Mouse (Mus musculus) CH12.LX (cell line): Measurements from ENCODE around the gene Arhgef18. TPM values are rescaled to one million over a fixed set of nuclear protein-coding genes. Genes with fewer than 3 reads are reported as not detected.
A peak's percentile ranks its signal among the peaks of the same experiment; 100 is the strongest.

Experiments used
- DNase-seq: peaks from one replicate; pipeline ENCODE4 v3.0.0-alpha.2; 2013; ENCODE audit errors: extremely low read depth
- H3K27ac ChIP-seq: 2 replicates; pipeline ENCODE4 v1.5.1; 2012; ENCODE audit warnings: low read depth, mild to moderate bottlenecking, control low read depth, moderate library complexity; ENCODE audit not compliant: insufficient read depth
- H3K27me3 ChIP-seq: replicated peaks from 2 replicates; pipeline ENCODE3; 2012; ENCODE audit warnings: inconsistent platforms
- H3K36me3 ChIP-seq, 2 experiments: replicated peaks in 1 of 2; 2 replicates each; pipeline versions ENCODE3 to v1.6.1; 2012; ENCODE audit warnings: inconsistent platforms in 1 of 2, low read length in 1 of 2, mild to moderate bottlenecking in 1 of 2, mixed read lengths in 1 of 2, moderate library complexity in 1 of 2; ENCODE audit not compliant: control insufficient read depth in 1 of 2, insufficient read depth in 1 of 2
- H3K4me1 ChIP-seq, 2 experiments: 2 replicates each; pipeline ENCODE4 v1.6.1; 2012; ENCODE audit warnings: inconsistent platforms in 1 of 2, moderate library complexity in 1 of 2; ENCODE audit not compliant: insufficient read depth in 2 of 2, control insufficient read depth in 1 of 2
- H3K4me2 ChIP-seq: 2 replicates; pipeline ENCODE4 v1.6.1; 2012; ENCODE audit warnings: low read depth, mild to moderate bottlenecking, control low read depth; ENCODE audit not compliant: poor library complexity, insufficient read depth, severe bottlenecking
- H3K4me3 ChIP-seq, 3 experiments: fragments of 150-350 bp in 1 of 3; sonication (generic) in 1 of 3; replicated peaks in 1 of 3; 2 replicates each; pipeline versions ENCODE3 to v1.5.1; 2011 to 2012; ENCODE audit warnings: low read depth in 2 of 3, low read length in 2 of 3, mild to moderate bottlenecking in 2 of 3, moderate library complexity in 2 of 3, control low read depth in 1 of 3, improper control_type of control experiment in 1 of 3, inconsistent platforms in 1 of 3, mixed read lengths in 1 of 3; ENCODE audit not compliant: poor library complexity in 1 of 3
- H3K79me2 ChIP-seq: replicated peaks from 2 replicates; pipeline ENCODE4 v1.6.1; 2012; ENCODE audit warnings: mild to moderate bottlenecking, moderate library complexity; ENCODE audit not compliant: control insufficient read depth, poor library complexity, insufficient read depth, severe bottlenecking; ENCODE audit errors: extremely low read depth
- H3K9ac ChIP-seq: 2 replicates; pipeline ENCODE4 v1.6.1; 2012; ENCODE audit warnings: low read depth, mild to moderate bottlenecking, control low read depth, moderate library complexity; ENCODE audit not compliant: insufficient read depth
- H3K9me3 ChIP-seq: replicated peaks from 2 replicates; pipeline ENCODE3; 2012; ENCODE audit warnings: low read length, inconsistent platforms, mixed read lengths
- BHLHE40 ChIP-seq: IDR thresholded peaks from 2 replicates; pipeline ENCODE4 v1.6.1; 2011; ENCODE audit warnings: mild to moderate bottlenecking, low read depth, low read length, improper control_type of control experiment
- CTCF ChIP-seq, 2 experiments: IDR thresholded peaks in 1 of 2; conservative IDR thresholded peaks in 1 of 2; 2 replicates each; pipeline ENCODE4 v1.5.1; 2011 to 2012; ENCODE audit warnings: low read depth in 2 of 2, low read length in 2 of 2, improper control_type of control experiment in 1 of 2, inconsistent platforms in 1 of 2, mild to moderate bottlenecking in 1 of 2, moderate library complexity in 1 of 2
- E2F4 ChIP-seq: IDR thresholded peaks from 2 replicates; pipeline ENCODE4 v1.6.1; 2011; ENCODE audit warnings: low read depth, low read length, improper control_type of control experiment; ENCODE audit not compliant: insufficient replicate concordance
- ELF1 ChIP-seq: IDR thresholded peaks from 2 replicates; pipeline ENCODE4 v1.6.1; 2014; ENCODE audit warnings: low read depth, mild to moderate bottlenecking, inconsistent platforms, low read length, improper control_type of control experiment
- EP300 ChIP-seq: IDR thresholded peaks from 2 replicates; pipeline ENCODE4 v1.6.1; 2011; ENCODE audit warnings: low read length, improper control_type of control experiment
- GABPA ChIP-seq: IDR thresholded peaks from 2 replicates; pipeline ENCODE4 v1.6.1; 2012; ENCODE audit warnings: low read depth, low read length, improper control_type of control experiment, inconsistent platforms; ENCODE audit not compliant: insufficient replicate concordance
- IRF4 ChIP-seq: IDR thresholded peaks from 2 replicates; pipeline ENCODE4 v1.6.1; 2014; ENCODE audit warnings: low read depth, mild to moderate bottlenecking, inconsistent platforms, low read length, improper control_type of control experiment
- JUN ChIP-seq: IDR thresholded peaks from 2 replicates; pipeline ENCODE4 v1.6.1; 2011; ENCODE audit warnings: low read depth, mild to moderate bottlenecking, low read length, improper control_type of control experiment, moderate library complexity; ENCODE audit not compliant: insufficient read depth
- MAFK ChIP-seq: IDR thresholded peaks from 2 replicates; pipeline ENCODE4 v1.6.1; 2011; ENCODE audit warnings: low read length, improper control_type of control experiment; ENCODE audit not compliant: insufficient replicate concordance
- MAX ChIP-seq: IDR thresholded peaks from 2 replicates; pipeline ENCODE4 v1.6.1; 2011; ENCODE audit warnings: low read length, improper control_type of control experiment
- MEF2A ChIP-seq: IDR thresholded peaks from 2 replicates; pipeline ENCODE4 v1.6.1; 2014; ENCODE audit warnings: low read depth, mild to moderate bottlenecking, inconsistent platforms, low read length, improper control_type of control experiment, borderline replicate concordance
- MXI1 ChIP-seq: IDR thresholded peaks from 2 replicates; pipeline ENCODE4 v1.6.1; 2011; ENCODE audit warnings: mild to moderate bottlenecking, low read depth, low read length, improper control_type of control experiment
- NELFE ChIP-seq: IDR thresholded peaks from 2 replicates; pipeline ENCODE4 v1.6.1; 2011; ENCODE audit warnings: low read depth, low read length, improper control_type of control experiment
- NRF1 ChIP-seq: IDR thresholded peaks from 2 replicates; pipeline ENCODE4 v1.6.1; 2014; ENCODE audit warnings: low read depth, mild to moderate bottlenecking, inconsistent platforms, low read length, improper control_type of control experiment, moderate library complexity
- POLR2A ChIP-seq: IDR thresholded peaks from 2 replicates; pipeline ENCODE4 v1.6.1; 2011; ENCODE audit warnings: low read depth, mild to moderate bottlenecking, improper control_type of control experiment, low read length
- RCOR1 ChIP-seq: conservative IDR thresholded peaks from 2 replicates; pipeline ENCODE4 v1.6.1; 2012; ENCODE audit warnings: low read depth, mild to moderate bottlenecking, inconsistent platforms, low read length, improper control_type of control experiment
- SIN3A ChIP-seq: IDR thresholded peaks from 2 replicates; pipeline ENCODE4 v1.6.1; 2012; ENCODE audit warnings: low read length, improper control_type of control experiment, inconsistent platforms
- SMC3 ChIP-seq: IDR thresholded peaks from 2 replicates; pipeline ENCODE4 v1.6.1; 2011; ENCODE audit warnings: low read depth, low read length, improper control_type of control experiment
- TCF12 ChIP-seq: IDR thresholded peaks from 2 replicates; pipeline ENCODE4 v1.6.1; 2014; ENCODE audit warnings: low read depth, mild to moderate bottlenecking, inconsistent platforms, low read length, improper control_type of control experiment
- USF1 ChIP-seq: IDR thresholded peaks from 2 replicates; pipeline ENCODE4 v1.6.1; 2014; ENCODE audit warnings: low read depth, mild to moderate bottlenecking, inconsistent platforms, low read length, improper control_type of control experiment
- USF2 ChIP-seq: conservative IDR thresholded peaks from 2 replicates; pipeline ENCODE4 v1.6.1; 2011; ENCODE audit warnings: low read depth, low read length, improper control_type of control experiment
- ZC3H11A ChIP-seq: IDR thresholded peaks from 2 replicates; pipeline ENCODE4 v1.6.1; 2012; ENCODE audit warnings: low read depth, mild to moderate bottlenecking, inconsistent platforms, low read length, improper control_type of control experiment
- ZKSCAN1 ChIP-seq: IDR thresholded peaks from 2 replicates; pipeline ENCODE4 v1.6.1; 2012; ENCODE audit warnings: low read depth, inconsistent platforms, low read length, improper control_type of control experiment, borderline replicate concordance
- ZNF384 ChIP-seq: IDR thresholded peaks from 2 replicates; pipeline ENCODE4 v1.6.1; 2012; ENCODE audit warnings: low read depth, low read length, improper control_type of control experiment, inconsistent platforms
- dilution Hi-C: fragments of 300-500 bp; cut with MboI; formaldehyde crosslinking; loops from 2 replicates; pipeline ENCODE4 v1.14.3; 2020; ENCODE audit warnings: low sequenced_read_pairs; ENCODE audit not compliant: extremely low pct_unique_long_range_greater_than_20kb, extremely low pct_ligation_motif_present
- in situ Hi-C: fragments of 300-500 bp; cut with MboI; formaldehyde crosslinking; loops from 3 replicates; pipeline ENCODE4 v1.14.3; 2019; ENCODE audit warnings: low sequenced_read_pairs, low pct_ligation_motif_present, low pct_unique_long_range_greater_than_20kb, mixed read lengths
- polyA plus RNA-seq: library from polyadenylated mRNA; unstranded; fragments of >175 nt; gene quantifications from 2 replicates; pipeline ENCODE4 v1.2.1, GENCODE M21; 2012; ENCODE audit warnings: low read depth; ENCODE audit not compliant: insufficient read length
- total RNA-seq, 2 experiments: library from RNA; depleted of rRNA; stranded (reverse); fragments of 300-350 nt in 1 of 2; fragments of >200 nt in 1 of 2; gene quantifications; 2 replicates each; pipeline ENCODE4 v1.2.3; 2012 to 2014

The Arhgef18 gene
- total and polyA plus RNA-seq, 3 experiments = 0.21 to 0.26 TPM; not detected in 1

DNA sequence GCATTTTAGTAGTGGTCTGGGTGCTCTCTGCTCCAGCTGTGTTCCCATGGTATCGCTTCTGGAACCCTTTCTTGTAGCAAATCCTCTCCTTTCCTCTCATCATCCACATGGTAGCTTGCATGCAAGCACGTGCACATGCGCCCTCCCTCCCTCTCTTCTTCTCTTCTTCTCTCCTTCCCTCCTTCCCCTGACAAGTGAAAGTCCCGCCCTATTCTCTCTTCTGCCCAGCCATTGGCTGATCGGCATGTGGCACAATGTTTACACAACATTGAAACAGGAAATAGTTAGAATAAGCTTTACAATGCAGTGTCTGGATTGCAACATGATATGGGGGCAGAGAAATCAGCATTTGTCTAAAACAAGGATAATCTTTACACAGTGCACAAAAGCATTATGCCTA is 88.8 kb downstream of the Arhgef18 start:
- DNase-seq = peak; percentile 25
- dilution Hi-C loops = no loop called here
- Histone ChIP-seq H3K27me3 (no peaks in the 10 kb centered on the region), H3K4me3 (no peak overlapping the region), H3K9ac (no peak overlapping the region), H3K9me3 (no peaks in the 10 kb centered on the region), H3K4me2 (peak overlapping the region; percentile 7; the same call in 1 of the 2 replicates), H3K27ac (no peak overlapping the region), H3K4me1 (peaks cover 0 to 5% of the 10 kb centered on the region in 2 experiments; a peak in 1 of 4 replicates), H3K79me2 (no peaks in the 10 kb centered on the region), H3K36me3 (no peaks in the 10 kb centered on the region)
- TF ChIP-seq ZKSCAN1 (no peak), ZC3H11A (no peak), IRF4 (no peak), NELFE (no peak), USF2 (no peak), MEF2A (no peak), RCOR1 (no peak), POLR2A (no peak), CTCF (conservative IDR thresholded peaks at IDR 0.05 in 1 of 2, IDR thresholded peaks at IDR 0.05 in 1 of 2; ENCODE audit: low read depth in 2 of 2, low read length in 2 of 2) (no peak), MAX (peak; percentile 66), TCF12 (no peak), E2F4 (no peak), BHLHE40 (peak; percentile 67), MAFK (no peak), ELF1 (no peak), MXI1 (no peak), SIN3A (peak; percentile 74; the same call in 1 of the 2 replicates), USF1 (no peak), ZNF384 (no peak), NRF1 (peak; percentile 43; the same call in 1 of the 2 replicates)
- in situ Hi-C loops = no loop called here

DNA sequence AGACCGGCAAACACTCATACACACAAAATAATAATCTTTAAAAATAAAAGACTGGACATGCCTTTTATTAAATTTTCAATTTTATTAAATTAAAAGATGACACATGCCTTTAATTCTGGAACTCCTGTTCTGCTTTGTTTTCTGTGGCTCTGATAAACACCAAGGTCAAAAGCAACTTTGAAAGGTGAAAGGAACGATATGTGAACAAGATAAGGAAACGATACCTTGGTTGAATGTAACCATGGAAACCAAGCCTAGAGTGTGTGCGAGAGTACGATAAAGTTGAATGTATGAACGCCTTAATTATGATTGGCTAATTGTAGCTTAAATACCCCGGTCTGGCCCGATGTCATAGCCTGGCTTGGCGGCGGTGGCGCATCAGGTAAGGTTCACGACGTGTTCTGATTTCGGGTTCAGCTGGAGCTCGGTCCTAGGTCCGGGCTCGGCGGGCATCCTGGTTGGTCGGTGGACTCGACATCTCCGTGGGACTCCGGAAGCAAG is 89.5 kb downstream of the Arhgef18 start:
- H3K4me3 ChIP-seq = no peak overlapping the region
- no peak overlapping the region for H3K9ac ChIP-seq
- no peak overlapping the region for H3K27ac ChIP-seq
- in situ Hi-C loops (no loop called here), dilution Hi-C loops (no loop called here)
- no peaks in the 10 kb centered on the region for H3K27me3 ChIP-seq
- no peak overlapping the region for H3K4me2 ChIP-seq
- H3K79me2 ChIP-seq = no peaks in the 10 kb centered on the region
- H3K9me3 ChIP-seq = no peaks in the 10 kb centered on the region
- H3K36me3 ChIP-seq = no peaks in the 10 kb centered on the region
- DNase-seq = no peak
- TF ChIP-seq JUN (no peak), SMC3 (no peak), NRF1 (no peak), SIN3A (no peak), GABPA (no peak), EP300 (no peak), ZKSCAN1 (no peak)
- H3K4me1 ChIP-seq = peaks cover 0 to 5% of the 10 kb centered on the region in 2 experiments; a peak in 1 of 4 replicates
